Mouse (Mus musculus) CD8-positive naive resting alpha-beta T cell, adult 57 days (primary cell): Measurements from ENCODE around the gene Kif13a. TPM values are rescaled to one million over a fixed set of nuclear protein-coding genes. Genes with fewer than 3 reads are reported as not detected.

ENCODE experiments used
- total RNA-seq: library from RNA; stranded (reverse); gene quantifications from one replicate; pipeline ENCODE4 v1.2.4, GENCODE M21; 2023

Gene Kif13a
- total RNA-seq = 4.2 TPM

DNA sequence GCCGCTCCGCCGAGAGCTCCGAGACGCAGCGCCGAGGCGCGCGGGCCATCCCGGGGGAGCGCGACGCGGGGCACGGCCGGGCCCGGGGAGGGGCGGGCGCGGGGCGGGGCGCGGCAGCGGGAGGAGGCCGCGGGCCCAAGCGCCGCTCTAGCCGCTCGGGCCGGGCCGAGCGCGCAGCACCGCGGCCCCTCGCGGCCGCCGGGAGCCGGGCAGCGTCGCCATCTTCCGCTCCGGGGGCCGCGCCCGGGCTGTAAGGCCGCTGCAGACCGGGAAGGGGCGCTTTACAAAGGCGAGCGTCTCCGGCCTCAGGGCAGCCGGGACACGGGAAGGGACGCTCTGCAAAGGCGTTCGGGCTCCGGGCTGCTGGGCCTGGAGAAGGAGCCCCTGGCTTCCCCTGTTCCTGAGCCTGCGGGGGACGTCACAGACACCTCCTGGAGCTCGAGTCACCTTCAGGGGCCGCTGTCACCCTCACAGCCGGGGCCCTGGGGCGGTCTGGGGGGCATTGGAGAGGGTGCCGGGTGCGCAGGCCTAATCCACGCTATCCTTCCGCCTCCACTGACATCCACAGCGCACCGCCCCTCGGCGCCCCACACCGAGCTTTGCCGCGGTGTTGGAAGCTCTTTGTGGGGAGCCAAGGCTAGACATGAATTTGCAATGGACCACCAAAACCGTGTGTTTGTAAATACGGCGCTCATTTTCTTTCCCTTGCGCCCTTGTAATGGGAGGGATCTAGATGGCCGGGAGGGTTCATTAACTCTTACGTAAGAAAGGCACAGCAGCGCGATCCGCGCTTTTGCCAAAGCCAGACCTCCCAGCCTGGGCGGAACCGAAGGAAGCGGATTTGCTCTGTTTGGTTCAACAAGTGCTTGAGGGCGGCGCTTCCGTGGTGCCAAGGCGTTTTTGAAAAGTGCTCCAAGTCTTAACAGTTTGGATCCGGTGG is at the start of gene Kif13a:
Kif13a (minus strand) TSS at position 149 of the 940 bp plus-strand sequence.

DNA sequence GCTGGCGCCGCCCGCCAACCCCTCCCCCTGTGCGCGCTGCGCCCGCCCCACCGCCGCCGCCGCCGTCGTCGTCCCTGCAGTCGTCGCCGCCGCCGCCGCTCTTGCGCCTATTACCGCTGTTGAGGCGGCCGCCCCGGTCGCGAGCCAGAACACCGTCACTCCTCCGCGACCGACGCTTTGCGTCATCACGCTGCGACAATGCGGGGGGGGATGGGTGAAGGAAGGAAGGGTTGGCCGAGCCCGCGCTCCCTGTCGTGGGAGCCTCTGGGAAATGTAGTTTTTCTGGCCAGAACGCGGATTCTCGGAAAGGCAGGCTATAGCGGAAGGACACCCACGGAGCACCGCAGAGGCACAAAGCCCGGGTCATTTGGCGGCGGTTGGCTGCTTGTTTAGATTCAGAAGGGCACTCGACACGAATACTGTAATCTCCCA is 201.8 kb downstream of the Kif13a start, which contains the start of gene Nup153:
Nup153 (minus strand) TSS at position 104 of the 432 bp plus-strand sequence.

Other genes with a start within 250 kb of the Kif13a start
- 370 TPM for gene Nup153, start 201.9 kb downstream of the Kif13a start, total RNA-seq
- 2.3 TPM for gene Nhlrc1, start 85.0 kb upstream of the Kif13a start, total RNA-seq
- 20.1 TPM for gene Kdm1b, start 113.6 kb upstream of the Kif13a start, total RNA-seq
- 2.0 TPM for gene Tpmt, start 114.9 kb upstream of the Kif13a start, total RNA-seq
- gene Dek, start 176.3 kb upstream of the Kif13a start, total RNA-seq = 112 TPM
- 0.95 TPM for gene Rnf144b, start 192.8 kb upstream of the Kif13a start, total RNA-seq